Mouse (Mus musculus): ENCODE results near the gene Zfyve19. TPM values are rescaled to one million over a fixed set of nuclear protein-coding genes. Genes with fewer than 3 reads are reported as not detected.

Zfyve19 gene
- polyA plus RNA-seq, 1 experiment from 2014 or later, result 51.6 TPM

DNA sequence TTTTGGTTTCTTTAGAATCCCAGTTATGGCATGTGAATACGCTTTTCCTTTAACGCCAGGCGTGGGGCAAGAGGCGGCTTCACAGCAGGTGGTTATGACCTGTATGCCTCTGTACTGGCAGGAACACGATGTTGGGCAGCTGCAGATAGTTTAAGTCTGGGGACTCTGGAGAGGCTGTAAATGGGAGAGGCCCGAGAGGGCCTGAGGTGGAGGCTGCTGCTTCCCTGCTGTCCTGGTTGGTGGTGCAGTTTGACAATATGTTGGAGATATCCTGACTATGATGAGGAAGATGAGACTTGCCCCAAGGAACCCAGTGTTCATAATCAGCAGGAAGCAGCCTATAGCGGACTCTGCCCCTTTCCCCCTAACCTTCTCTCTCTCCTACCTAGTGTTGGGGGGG lies 25.5 kb upstream of the Zfyve19 start:
- Histone ChIP-seq H3K36me3 (ENCODE audit: control insufficient read depth, insufficient read depth, low read length) (no peaks in the 10 kb centered on the region), H3K27ac (ENCODE audit: low read length) (no peak overlapping the region), H3K4me3 (replicated peaks; ENCODE audit: low read length) (no peak overlapping the region), H3K9me3 (replicated peaks; ENCODE audit: control insufficient read depth, low read length) (no peaks in the 10 kb centered on the region), H3K4me1 (ENCODE audit: control insufficient read depth, insufficient read depth, low read length) (no peaks in the 10 kb centered on the region), H3K27me3 (ENCODE audit: control insufficient read depth, insufficient read depth, low read length) (no peaks in the 10 kb centered on the region), H3K9ac (ENCODE audit: low read length) (no peak overlapping the region), H3K4me2 (ENCODE audit: low read depth, low read length) (no peak overlapping the region)
- no peak for ATAC-seq (ENCODE audit: insufficient read depth, low FRiP score)
- 88% methylated on average over 7 of the region's 7 CpGs for WGBS

DNA sequence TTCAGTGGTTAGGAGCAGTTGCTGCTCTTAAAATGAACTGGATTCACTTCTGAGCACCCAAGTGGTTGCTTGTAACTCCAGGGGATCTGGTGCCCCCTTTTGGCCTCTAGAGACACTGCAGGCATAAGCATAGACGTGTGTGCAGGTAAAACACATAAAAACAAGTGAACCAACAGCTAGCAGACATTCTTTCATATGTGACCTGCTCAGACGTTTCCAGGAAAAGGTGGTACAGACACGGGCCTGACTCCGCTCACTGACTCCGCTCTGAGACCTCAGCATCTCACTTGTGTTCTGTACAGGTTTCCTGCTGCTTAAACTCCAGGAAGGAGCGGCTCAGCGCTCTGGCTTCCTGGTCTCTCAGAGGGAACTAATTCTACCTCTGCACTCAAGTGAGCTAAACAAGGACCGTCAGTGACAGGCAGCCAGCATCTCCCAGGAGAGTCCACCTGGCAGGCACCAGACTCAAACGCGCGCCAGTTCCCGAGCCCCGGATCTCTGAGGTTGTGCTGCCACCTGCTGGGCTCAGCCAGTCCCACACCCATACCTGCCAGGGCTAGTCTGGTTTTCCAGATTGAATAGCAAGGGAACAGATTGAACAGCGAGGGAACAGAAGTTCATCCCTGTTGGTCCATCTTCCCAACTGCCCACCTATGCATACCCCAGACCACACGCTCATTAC lies 19.2 kb upstream of the Zfyve19 start:
- Histone ChIP-seq H3K4me3 (replicated peaks; ENCODE audit: low read length) (peak overlapping the region; percentile 41), H3K27ac (ENCODE audit: low read length) (no peak overlapping the region), H3K9ac (ENCODE audit: low read length) (0 out of 2 replicates have a peak overlapping the region, but pooled peaks have one; percentile 36), H3K4me1 (ENCODE audit: control insufficient read depth, insufficient read depth, low read length) (0 out of 2 replicates have a peak, but pooled peaks cover 3% of the 10 kb centered on the region), H3K4me2 (ENCODE audit: low read depth, low read length) (peak overlapping the region; percentile 67), H3K27me3 (ENCODE audit: control insufficient read depth, insufficient read depth, low read length) (no peaks in the 10 kb centered on the region), H3K36me3 (ENCODE audit: control insufficient read depth, insufficient read depth, low read length) (no peaks in the 10 kb centered on the region), H3K9me3 (replicated peaks; ENCODE audit: control insufficient read depth, low read length) (no peaks in the 10 kb centered on the region)
- ATAC-seq (ENCODE audit: insufficient read depth, low FRiP score), result peak; percentile 87
- 7% methylated on average over 15 of the region's 15 CpGs for WGBS

DNA sequence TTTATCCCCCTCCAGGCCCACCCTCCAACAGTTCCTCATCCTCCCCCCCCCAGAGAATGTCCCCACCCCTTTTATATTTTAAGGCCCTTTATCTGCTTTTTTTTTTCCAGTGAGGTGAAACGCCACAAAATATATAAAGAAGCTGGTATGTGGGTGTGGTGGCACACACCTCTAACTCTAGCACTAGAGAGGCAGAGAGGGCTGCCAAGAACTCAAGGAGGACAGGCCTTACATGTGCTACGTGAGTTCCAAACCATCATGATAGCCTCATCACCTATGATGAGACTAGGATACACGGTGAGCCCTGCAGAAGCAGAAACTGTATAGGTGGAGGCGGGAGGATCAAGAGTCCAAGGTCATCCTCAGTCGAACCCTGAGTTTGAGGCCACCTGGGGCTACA lies 17.4 kb upstream of the Zfyve19 start:
- H3K27me3 ChIP-seq (ENCODE audit: control insufficient read depth, insufficient read depth, low read length), result no peaks in the 10 kb centered on the region
- no peak overlapping the region for H3K4me2 ChIP-seq (ENCODE audit: low read depth, low read length)
- no peak overlapping the region for H3K4me3 ChIP-seq (replicated peaks; ENCODE audit: low read length)
- H3K36me3 ChIP-seq (ENCODE audit: control insufficient read depth, insufficient read depth, low read length), result no peaks in the 10 kb centered on the region
- H3K9ac ChIP-seq (ENCODE audit: low read length), result no peak overlapping the region
- H3K27ac ChIP-seq (ENCODE audit: low read length), result no peak overlapping the region
- no peaks in the 10 kb centered on the region for H3K9me3 ChIP-seq (replicated peaks; ENCODE audit: control insufficient read depth, low read length)
- no peak for ATAC-seq (ENCODE audit: insufficient read depth, low FRiP score)
- 75% methylated on average over 5 of the region's 5 CpGs for WGBS
- 0 out of 2 replicates have a peak, but pooled peaks cover 3% of the 10 kb centered on the region for H3K4me1 ChIP-seq (ENCODE audit: control insufficient read depth, insufficient read depth, low read length)

DNA sequence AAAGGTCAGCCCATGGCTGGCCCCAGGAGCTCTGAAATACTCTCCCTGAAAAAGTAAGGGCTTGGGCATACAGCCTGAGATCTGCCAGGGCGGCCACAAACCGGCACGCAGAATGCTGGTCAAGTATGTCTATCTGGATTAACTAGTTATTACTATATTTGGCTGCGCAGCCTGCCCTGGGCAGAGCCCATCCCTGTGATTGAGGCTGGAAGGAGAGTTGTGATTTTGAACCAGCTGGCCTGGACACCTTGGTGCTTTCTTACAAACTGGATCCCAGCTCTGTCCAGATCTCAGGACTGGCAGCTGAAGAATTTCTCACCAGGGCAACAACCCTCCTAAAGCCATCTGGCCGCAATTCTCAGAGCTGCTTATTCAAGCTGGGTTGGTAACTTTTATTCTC lies 14.3 kb upstream of the Zfyve19 start:
- peak overlapping the region; percentile 38 for H3K27ac ChIP-seq (ENCODE audit: low read length)
- ATAC-seq (ENCODE audit: insufficient read depth, low FRiP score), result no peak

DNA sequence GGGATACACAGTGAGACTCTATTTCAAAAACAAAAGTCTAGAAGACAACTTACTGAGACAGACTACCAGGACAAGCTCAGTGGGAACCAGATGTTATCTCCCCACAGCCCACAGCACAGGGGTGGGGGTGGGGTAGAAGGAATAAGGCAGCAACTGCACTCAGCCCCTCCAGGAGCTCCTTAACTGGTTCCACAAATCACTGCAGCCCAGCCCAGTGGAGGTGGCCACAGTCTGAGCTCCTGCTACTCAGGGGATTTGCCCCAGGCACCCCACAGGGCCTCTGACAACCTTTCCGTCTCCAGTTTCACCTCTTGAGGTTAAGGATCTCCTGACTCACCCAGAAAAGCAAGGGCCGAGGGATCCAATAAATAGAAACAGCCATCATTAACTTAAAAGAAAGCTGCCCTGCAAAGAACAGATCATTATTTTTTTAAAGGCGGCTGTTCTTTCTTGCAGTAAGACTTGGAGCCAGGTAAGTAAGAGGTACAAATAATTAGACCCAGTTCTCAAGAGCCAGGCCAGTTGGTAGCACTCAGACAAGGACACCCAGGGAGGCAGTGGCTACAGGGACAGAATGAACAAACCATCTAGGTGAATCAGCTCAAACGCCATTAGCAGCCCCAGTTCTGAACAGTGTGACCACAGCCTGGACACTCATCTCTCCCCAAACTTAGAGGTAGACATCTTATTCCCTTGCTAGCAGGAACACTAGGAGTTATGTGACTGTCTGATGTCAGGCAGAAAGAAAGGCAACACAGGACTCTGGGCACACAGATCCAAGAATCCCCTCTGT lies 11.9 kb upstream of the Zfyve19 start:
- ATAC-seq (ENCODE audit: insufficient read depth, low FRiP score), result no peak
- Histone ChIP-seq H3K4me1 (ENCODE audit: control insufficient read depth, insufficient read depth, low read length) (no peaks in the 10 kb centered on the region), H3K27me3 (ENCODE audit: control insufficient read depth, insufficient read depth, low read length) (no peaks in the 10 kb centered on the region), H3K9me3 (replicated peaks; ENCODE audit: control insufficient read depth, low read length) (no peaks in the 10 kb centered on the region), H3K36me3 (ENCODE audit: control insufficient read depth, insufficient read depth, low read length) (no peaks in the 10 kb centered on the region), H3K4me2 (ENCODE audit: low read depth, low read length) (no peak overlapping the region), H3K4me3 (replicated peaks; ENCODE audit: low read length) (no peak overlapping the region), H3K9ac (ENCODE audit: low read length) (no peak overlapping the region), H3K27ac (ENCODE audit: low read length) (no peak overlapping the region)
- 46% methylated on average over 4 of the region's 4 CpGs for WGBS

More for the DNA sequence above, 14.3 kb upstream of the Zfyve19 start:
- no peaks in the 10 kb centered on the region for H3K36me3 ChIP-seq (ENCODE audit: control insufficient read depth, insufficient read depth, low read length)
- H3K4me1 ChIP-seq (ENCODE audit: control insufficient read depth, insufficient read depth, low read length), result 0 out of 2 replicates have a peak, but pooled peaks cover 2% of the 10 kb centered on the region
- 85% methylated on average over 5 of the region's 5 CpGs for WGBS
- H3K4me3 ChIP-seq (replicated peaks; ENCODE audit: low read length), result no peak overlapping the region
- H3K4me2 ChIP-seq (ENCODE audit: low read depth, low read length), result no peak overlapping the region
- no peaks in the 10 kb centered on the region for H3K27me3 ChIP-seq (ENCODE audit: control insufficient read depth, insufficient read depth, low read length)
- H3K9ac ChIP-seq (ENCODE audit: low read length), result no peak overlapping the region
- H3K9me3 ChIP-seq (replicated peaks; ENCODE audit: control insufficient read depth, low read length), result no peaks in the 10 kb centered on the region

DNA sequence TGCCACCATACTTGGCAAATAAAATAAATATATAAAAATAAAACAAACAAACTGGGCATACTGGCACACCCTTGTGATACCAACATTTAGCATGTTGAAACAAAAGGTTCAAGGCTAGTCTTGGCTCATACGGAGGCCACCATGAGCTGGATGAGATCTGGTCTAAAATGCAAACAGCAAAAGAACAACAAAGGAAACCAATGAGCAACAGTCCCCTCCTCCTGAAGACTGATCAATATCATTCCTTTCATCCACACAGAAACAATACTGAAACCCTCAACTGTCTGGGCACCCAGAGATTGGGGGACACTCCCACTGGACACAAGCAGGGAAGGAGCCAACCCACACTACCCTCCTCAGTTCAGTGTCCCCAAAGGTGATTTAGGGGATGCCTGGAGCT lies 10.9 kb upstream of the Zfyve19 start:
- Histone ChIP-seq H3K9me3 (replicated peaks; ENCODE audit: control insufficient read depth, low read length) (no peaks in the 10 kb centered on the region), H3K27me3 (ENCODE audit: control insufficient read depth, insufficient read depth, low read length) (no peaks in the 10 kb centered on the region), H3K4me3 (replicated peaks; ENCODE audit: low read length) (no peak overlapping the region), H3K4me1 (ENCODE audit: control insufficient read depth, insufficient read depth, low read length) (peaks cover under 1% of the 10 kb centered on the region; the same call in 1 of the 2 replicates), H3K4me2 (ENCODE audit: low read depth, low read length) (no peak overlapping the region), H3K27ac (ENCODE audit: low read length) (no peak overlapping the region), H3K36me3 (ENCODE audit: control insufficient read depth, insufficient read depth, low read length) (no peaks in the 10 kb centered on the region), H3K9ac (ENCODE audit: low read length) (no peak overlapping the region)
- ATAC-seq (ENCODE audit: insufficient read depth, low FRiP score), result no peak
- WGBS, result 61% methylated on average over 1 of the region's 1 CpGs

DNA sequence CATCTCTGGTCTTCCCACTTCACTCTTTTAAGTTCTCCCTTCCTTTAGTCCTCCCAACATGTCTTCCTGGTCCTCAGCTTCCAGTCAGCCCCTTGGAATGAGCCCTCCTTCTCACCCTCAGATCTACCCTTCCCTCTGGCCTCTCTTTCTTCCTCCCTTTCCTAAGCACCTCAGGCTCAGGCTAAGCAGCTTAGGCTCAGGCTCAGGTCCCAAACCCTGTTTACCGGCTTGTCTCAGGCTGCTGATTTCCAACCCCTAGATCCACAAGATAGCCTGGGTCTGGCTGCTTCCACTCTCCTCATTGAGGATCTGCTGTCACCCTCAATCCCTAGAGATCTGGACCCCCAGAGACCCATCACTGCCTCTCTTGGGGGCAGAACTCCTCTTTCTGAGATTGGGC lies 10.4 kb upstream of the Zfyve19 start:
- H3K27ac ChIP-seq (ENCODE audit: low read length), result no peak overlapping the region
- H3K36me3 ChIP-seq (ENCODE audit: control insufficient read depth, insufficient read depth, low read length), result no peaks in the 10 kb centered on the region
- H3K4me1 ChIP-seq (ENCODE audit: control insufficient read depth, insufficient read depth, low read length), result peaks cover 6% of the 10 kb centered on the region
- ATAC-seq (ENCODE audit: insufficient read depth, low FRiP score), result no peak
- no peaks in the 10 kb centered on the region for H3K27me3 ChIP-seq (ENCODE audit: control insufficient read depth, insufficient read depth, low read length)
- H3K9ac ChIP-seq (ENCODE audit: low read length), result no peak overlapping the region; the same call in 1 of the 2 replicates
- H3K4me2 ChIP-seq (ENCODE audit: low read depth, low read length), result no peak overlapping the region
- no peak overlapping the region for H3K4me3 ChIP-seq (replicated peaks; ENCODE audit: low read length)
- WGBS, result 31% methylated on average over 1 of the region's 1 CpGs
- no peaks in the 10 kb centered on the region for H3K9me3 ChIP-seq (replicated peaks; ENCODE audit: control insufficient read depth, low read length)

DNA sequence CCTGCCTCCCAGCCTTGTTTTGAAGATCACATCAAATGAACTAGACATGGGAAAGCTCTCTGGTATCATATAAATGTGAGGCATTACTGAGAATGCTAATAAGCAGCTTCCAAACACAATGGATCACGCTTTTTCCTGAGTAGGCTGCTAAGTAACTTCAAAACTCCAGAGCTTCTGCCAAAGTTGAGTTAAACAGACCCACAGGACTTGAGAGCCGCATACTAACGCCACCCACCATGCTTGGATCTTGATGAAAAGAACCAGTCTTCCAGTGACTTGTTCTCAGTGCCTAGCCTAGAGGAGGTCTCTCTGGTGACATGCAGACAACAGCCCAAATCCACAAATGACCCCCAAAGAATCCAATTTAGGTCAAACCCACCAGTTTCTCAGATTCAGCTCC lies 9.5 kb upstream of the Zfyve19 start:
- 62% methylated on average over 3 of the region's 3 CpGs for WGBS
- ATAC-seq (ENCODE audit: insufficient read depth, low FRiP score), result no peak
- H3K4me1 ChIP-seq (ENCODE audit: control insufficient read depth, insufficient read depth, low read length), result peaks cover 8% of the 10 kb centered on the region
- H3K36me3 ChIP-seq (ENCODE audit: control insufficient read depth, insufficient read depth, low read length), result no peaks in the 10 kb centered on the region
- H3K9ac ChIP-seq (ENCODE audit: low read length), result no peak overlapping the region
- no peaks in the 10 kb centered on the region for H3K27me3 ChIP-seq (ENCODE audit: control insufficient read depth, insufficient read depth, low read length)
- no peak overlapping the region for H3K27ac ChIP-seq (ENCODE audit: low read length)
- no peak overlapping the region for H3K4me3 ChIP-seq (replicated peaks; ENCODE audit: low read length)
- H3K4me2 ChIP-seq (ENCODE audit: low read depth, low read length), result no peak overlapping the region
- H3K9me3 ChIP-seq (replicated peaks; ENCODE audit: control insufficient read depth, low read length), result no peaks in the 10 kb centered on the region

DNA sequence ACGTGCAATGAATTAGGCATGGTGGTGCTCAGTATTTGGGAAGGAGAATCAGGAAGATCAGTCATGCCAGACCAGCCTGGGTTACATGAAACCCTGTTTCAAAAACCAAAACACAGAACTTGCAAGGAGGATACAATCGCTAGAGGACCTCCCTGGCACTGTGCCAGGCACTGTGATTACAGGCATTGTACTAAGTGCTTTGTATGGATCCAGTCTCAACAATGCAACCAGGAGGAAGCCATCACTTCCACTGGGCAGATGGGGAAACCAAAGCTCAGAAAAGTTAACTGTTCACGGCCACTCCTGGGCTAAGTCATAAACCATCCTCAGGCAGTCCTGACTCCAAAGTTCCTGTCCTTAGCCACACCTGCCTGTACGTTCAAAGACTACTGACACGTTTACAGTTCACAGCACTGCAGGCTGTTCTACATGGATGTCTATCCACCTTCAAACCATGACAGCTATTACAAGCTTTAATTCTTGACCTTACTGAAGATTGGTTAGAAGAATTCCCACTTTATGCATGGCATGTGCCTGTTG lies 5.4 kb upstream of the Zfyve19 start:
- no peak overlapping the region for H3K9ac ChIP-seq (ENCODE audit: low read length)

More for the DNA sequence above, 5.4 kb upstream of the Zfyve19 start:
- Histone ChIP-seq H3K27ac (ENCODE audit: low read length) (no peak overlapping the region), H3K4me2 (ENCODE audit: low read depth, low read length) (no peak overlapping the region), H3K36me3 (ENCODE audit: control insufficient read depth, insufficient read depth, low read length) (no peaks in the 10 kb centered on the region), H3K9me3 (replicated peaks; ENCODE audit: control insufficient read depth, low read length) (no peaks in the 10 kb centered on the region), H3K4me1 (ENCODE audit: control insufficient read depth, insufficient read depth, low read length) (peaks cover 11% of the 10 kb centered on the region), H3K4me3 (replicated peaks; ENCODE audit: low read length) (no peak overlapping the region), H3K27me3 (ENCODE audit: control insufficient read depth, insufficient read depth, low read length) (no peaks in the 10 kb centered on the region)
- WGBS, result 39% methylated on average over 5 of the region's 5 CpGs
- no peak for ATAC-seq (ENCODE audit: insufficient read depth, low FRiP score)

Measured in stomach, embryonic 16.5 days (tissue).